In the genomic region with DNA sequence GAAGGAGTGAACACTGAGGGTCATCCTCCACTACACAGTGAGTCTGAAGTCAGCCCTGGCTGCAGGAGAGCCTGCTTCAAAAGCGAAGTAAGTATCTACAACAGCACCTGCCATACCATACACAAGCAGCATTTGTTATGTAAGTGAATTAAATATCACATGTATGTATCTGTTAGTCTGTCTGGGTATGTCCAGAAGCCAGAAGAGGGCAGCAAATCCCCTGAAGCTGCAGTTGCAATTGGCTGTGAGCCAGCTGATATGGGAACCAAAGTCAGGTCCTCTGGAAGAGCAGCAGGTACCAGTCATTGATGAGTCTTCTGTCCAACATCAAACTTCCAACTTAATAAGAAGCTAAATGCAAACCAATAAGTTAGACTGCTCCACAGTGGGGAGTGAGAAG, we compare ENCODE assay signal across 13 mouse cellular contexts.
DNase-seq lines count a peak whose midpoint lies in the region; ATAC-seq and TF ChIP-seq lines count a peak whose summit lies in the region.
"Had no signal": no experiment of that assay in that cellular context is flagged by ENCODE, and none has a peak within 500 bp of the region (broad histone marks: within the 10 kb centered on the region; RNA-seq: fewer than 3 reads in every experiment).

No protein-coding gene starts in this region.

- H3K9me3 ChIP-seq in forebrain, postnatal 0 days (ENCODE audit: low read length) = no peaks in the 10 kb centered on the region
- H3K9me3 ChIP-seq in forebrain, embryonic 13.5 days (replicated peaks) = no peaks in the 10 kb centered on the region; the same call in 1 of the 2 replicates
- H3K9me3 ChIP-seq in liver, embryonic 11.5 days (ENCODE audit: control insufficient read depth, low read length) = no peaks in the 10 kb centered on the region
- no peaks in the 10 kb centered on the region for H3K9me3 ChIP-seq in forebrain, embryonic 14.5 days (replicated peaks; ENCODE audit: control insufficient read depth, low read length)
- H3K9me3 ChIP-seq: intestine, embryonic 15.5 days; midbrain, embryonic 13.5 days had no signal

- no peak for DNase-seq in forebrain, postnatal 0 days
- DNase-seq in liver, adult 2 months (ENCODE audit: extremely low read depth, low read depth, low spot score) = peak; percentile 23
- DNase-seq in liver, embryonic 11.5 days (ENCODE audit: low spot score) = no peak
- DNase-seq in A20 (ENCODE audit: low read depth, low spot score) = peak; percentile 22
- peak; percentile 42 for DNase-seq in ZHBTc4 (ENCODE audit: low read depth, low spot score)
- no peak for DNase-seq in urinary bladder, postnatal 36 days (ENCODE audit: low spot score in 2 of 2)
- no peak for DNase-seq in forebrain, embryonic 14.5 days (ENCODE audit: low spot score)
- DNase-seq: liver, embryonic 13.5 days had no signal

- H3K4me2 ChIP-seq in forebrain, postnatal 0 days (ENCODE audit: low read depth) = no peak overlapping the region
- no peak overlapping the region for H3K4me2 ChIP-seq in forebrain, embryonic 13.5 days
- H3K4me2 ChIP-seq in liver, embryonic 11.5 days = no peak overlapping the region
- H3K4me2 ChIP-seq in forebrain, embryonic 14.5 days (ENCODE audit: low read length) = no peak overlapping the region
- H3K4me2 ChIP-seq: intestine, embryonic 15.5 days; liver, embryonic 13.5 days; midbrain, embryonic 13.5 days had no signal

- no peaks in the 10 kb centered on the region for H3K36me3 ChIP-seq in forebrain, postnatal 0 days (ENCODE audit: insufficient read depth)
- H3K36me3 ChIP-seq in forebrain, embryonic 13.5 days (ENCODE audit: poor library complexity, severe bottlenecking) = peaks cover 9% of the 10 kb centered on the region; the same call in 1 of the 2 replicates
- no peaks in the 10 kb centered on the region for H3K36me3 ChIP-seq in liver, adult 2 months (ENCODE audit: control insufficient read depth, insufficient read depth, low read length)
- H3K36me3 ChIP-seq in liver, embryonic 11.5 days (ENCODE audit: control insufficient read depth, insufficient read depth, low read length) = no peaks in the 10 kb centered on the region
- no peaks in the 10 kb centered on the region for H3K36me3 ChIP-seq in forebrain, embryonic 14.5 days (ENCODE audit: control insufficient read depth, insufficient read depth, low read length)
- H3K36me3 ChIP-seq: G1E; intestine, embryonic 15.5 days; liver, embryonic 13.5 days had no signal

- TF ChIP-seq POLR2A in liver, adult 2 months (IDR thresholded peaks at IDR 0.05; ENCODE audit: extremely low read depth, insufficient read depth, low read length) = no peak

- H3K4me3 ChIP-seq in forebrain, postnatal 0 days (ENCODE audit: low read depth, low read length) = no peak overlapping the region
- H3K4me3 ChIP-seq in forebrain, embryonic 13.5 days = no peak overlapping the region
- no peak overlapping the region for H3K4me3 ChIP-seq in liver, adult 2 months (ENCODE audit: insufficient read depth, low read depth, low read length)
- H3K4me3 ChIP-seq in liver, embryonic 11.5 days (ENCODE audit: low read depth, low read length) = no peak overlapping the region
- no peak overlapping the region for H3K4me3 ChIP-seq in forebrain, embryonic 14.5 days (ENCODE audit: low read depth, low read length)
- H3K4me3 ChIP-seq: erythroblast, embryonic 14.5 days; intestine, embryonic 15.5 days; liver, embryonic 13.5 days; midbrain, embryonic 13.5 days had no signal

- no peak overlapping the region for H3K9ac ChIP-seq in forebrain, postnatal 0 days
- H3K9ac ChIP-seq in forebrain, embryonic 13.5 days = no peak overlapping the region
- no peak overlapping the region for H3K9ac ChIP-seq in liver, adult 2 months (ENCODE audit: low read depth, low read length)
- H3K9ac ChIP-seq in liver, embryonic 11.5 days (ENCODE audit: low read depth, low read length) = no peak overlapping the region
- no peak overlapping the region for H3K9ac ChIP-seq in forebrain, embryonic 14.5 days (ENCODE audit: low read length)
- H3K9ac ChIP-seq: intestine, embryonic 15.5 days; liver, embryonic 13.5 days; midbrain, embryonic 13.5 days had no signal

- TF ChIP-seq CTCF in forebrain, postnatal 0 days (IDR thresholded peaks at IDR 0.05; ENCODE audit: low read depth) = peak; percentile 29
- TF ChIP-seq CTCF in liver, adult 2 months (IDR thresholded peaks at IDR 0.05; ENCODE audit: low read depth, low read length) = peak; percentile 26; the same call in 1 of the 2 replicates

- no peak overlapping the region for H3K27ac ChIP-seq in forebrain, postnatal 0 days (ENCODE audit: low read depth, low read length)
- no peak overlapping the region for H3K27ac ChIP-seq in forebrain, embryonic 13.5 days
- H3K27ac ChIP-seq in liver, adult 2 months (replicated peaks; ENCODE audit: insufficient read depth, low read depth, low read length) = no peak overlapping the region
- no peak overlapping the region for H3K27ac ChIP-seq in liver, embryonic 11.5 days (ENCODE audit: low read depth, low read length)
- H3K27ac ChIP-seq in forebrain, embryonic 14.5 days (ENCODE audit: low read depth, low read length) = no peak overlapping the region
- H3K27ac ChIP-seq: intestine, embryonic 15.5 days; liver, embryonic 13.5 days; midbrain, embryonic 13.5 days had no signal

- no peak for ATAC-seq in forebrain, postnatal 0 days
- ATAC-seq in forebrain, embryonic 13.5 days = no peak
- ATAC-seq in liver, embryonic 11.5 days (replicated peaks; ENCODE audit: low FRiP score) = no peak
- no peak for ATAC-seq in forebrain, embryonic 14.5 days
- ATAC-seq: intestine, embryonic 15.5 days; midbrain, embryonic 13.5 days had no signal

- peaks cover 20% of the 10 kb centered on the region for H3K79me2 ChIP-seq in liver, adult 2 months (ENCODE audit: control insufficient read depth, insufficient read depth, low read length)

- H3K4me1 ChIP-seq in forebrain, postnatal 0 days (ENCODE audit: insufficient read depth) = no peaks in the 10 kb centered on the region
- H3K4me1 ChIP-seq in forebrain, embryonic 13.5 days = peaks cover 23% of the 10 kb centered on the region
- no peaks in the 10 kb centered on the region for H3K4me1 ChIP-seq in liver, adult 2 months (ENCODE audit: control insufficient read depth, insufficient read depth, low read length)
- H3K4me1 ChIP-seq in liver, embryonic 11.5 days (replicated peaks; ENCODE audit: control insufficient read depth, insufficient read depth, low read length) = 0 out of 2 replicates have a peak, but pooled peaks cover under 1% of the 10 kb centered on the region
- peaks cover 12% of the 10 kb centered on the region for H3K4me1 ChIP-seq in forebrain, embryonic 14.5 days (ENCODE audit: control insufficient read depth, insufficient read depth, low read length)
- H3K4me1 ChIP-seq: liver, embryonic 13.5 days had no signal

- WGBS in forebrain, postnatal 0 days = 100% methylated on average over 1 of the region's 1 CpGs
- WGBS in forebrain, embryonic 13.5 days = 100% methylated on average over 1 of the region's 1 CpGs
- WGBS in liver, adult 2 months = 100% methylated on average over 1 of the region's 1 CpGs
- WGBS in liver, embryonic 11.5 days = 85% methylated on average over 1 of the region's 1 CpGs
- WGBS in forebrain, embryonic 14.5 days = 96% methylated on average over 1 of the region's 1 CpGs

- no peaks in the 10 kb centered on the region for H3K27me3 ChIP-seq in forebrain, postnatal 0 days (ENCODE audit: insufficient read depth, low read length)
- H3K27me3 ChIP-seq in forebrain, embryonic 13.5 days = no peaks in the 10 kb centered on the region
- H3K27me3 ChIP-seq in liver, adult 2 months (ENCODE audit: control insufficient read depth, insufficient read depth, low read length) = no peaks in the 10 kb centered on the region
- H3K27me3 ChIP-seq in liver, embryonic 11.5 days (replicated peaks; ENCODE audit: control insufficient read depth, insufficient read depth, low read length) = no peaks in the 10 kb centered on the region
- no peaks in the 10 kb centered on the region for H3K27me3 ChIP-seq in forebrain, embryonic 14.5 days (replicated peaks; ENCODE audit: control insufficient read depth, insufficient read depth, low read length)
- H3K27me3 ChIP-seq: intestine, embryonic 15.5 days; liver, embryonic 13.5 days; midbrain, embryonic 13.5 days had no signal

Comparison
In these comparisons a context has a peak if more than half of its experiments do, and no peak if none do; other contexts are left out.
1. DNase-seq: peak in liver, adult 2 months (single experiment), A20 (single experiment) and ZHBTc4 (single experiment); none in forebrain, postnatal 0 days (single experiment), liver, embryonic 11.5 days (single experiment), urinary bladder, postnatal 36 days (0 of 2) and forebrain, embryonic 14.5 days (single experiment).